Mouse (Mus musculus): Measurements from ENCODE around the gene Lrrc3c. TPM values are rescaled to one million over a fixed set of nuclear protein-coding genes. Genes with fewer than 3 reads are reported as not detected.
"Not testable (repeated sequence)": the region's sequence is repeated elsewhere in the genome, so short reads cannot be mapped to it uniquely, and the experiment has no call there.

Lrrc3c gene
- total RNA-seq, 2 experiments from 2014 or later: not detected

GRCm38 (mm10) chr11:98586087-98586891 is 11.8 kb upstream of the Lrrc3c start:
- DNase-seq: peak; percentile 69

- DNase-seq: peak; percentile 99
Observed at GRCm38 (mm10) chr11:98586892-98587563, 11.1 kb upstream of the Lrrc3c start, which contains the start of gene Ormdl3. Gene Ormdl3 (minus strand): TSS chr11:98587368.

GRCm38 (mm10) chr11:98587684-98588546 is 10.2 kb upstream of the Lrrc3c start:
- DNase-seq: peak; percentile 89

- peak; percentile 59 for DNase-seq
Observed at GRCm38 (mm10) chr11:98588833-98589281, 9.2 kb upstream of the Lrrc3c start.

- DNase-seq: no peak
Observed at GRCm38 (mm10) chr11:98589306-98589705, 8.8 kb upstream of the Lrrc3c start.

- no peak for DNase-seq
Observed at GRCm38 (mm10) chr11:98590548-98591445, 7.3 kb upstream of the Lrrc3c start.

- no peak for DNase-seq
Observed at GRCm38 (mm10) chr11:98595021-98595420, 3.1 kb upstream of the Lrrc3c start.

GRCm38 (mm10) chr11:98595473-98595872 is 2.6 kb upstream of the Lrrc3c start:
- DNase-seq: no peak

- DNase-seq: no peak
Observed at GRCm38 (mm10) chr11:98595955-98596354, 2.1 kb upstream of the Lrrc3c start.

- DNase-seq: peak; percentile 82
Observed at GRCm38 (mm10) chr11:98597363-98597762, 728 bp upstream of the Lrrc3c start.

GRCm38 (mm10) chr11:98598851-98599290 is 780 bp downstream of the Lrrc3c start:
- DNase-seq: no peak

GRCm38 (mm10) chr11:98599291-98599690 is 1.2 kb downstream of the Lrrc3c start:
- no peak for DNase-seq

GRCm38 (mm10) chr11:98602090-98602690 is 4.1 kb downstream of the Lrrc3c start:
- DNase-seq: no peak

- no peak for DNase-seq
Observed at GRCm38 (mm10) chr11:98603953-98604352, 5.9 kb downstream of the Lrrc3c start.

- DNase-seq: not testable (repeated sequence)
Observed at GRCm38 (mm10) chr11:98604911-98605310, 6.8 kb downstream of the Lrrc3c start.

- no peak for DNase-seq
Observed at GRCm38 (mm10) chr11:98606763-98607162, 8.7 kb downstream of the Lrrc3c start.

GRCm38 (mm10) chr11:98620791-98621190 is 22.7 kb downstream of the Lrrc3c start:
- no peak for DNase-seq

GRCm38 (mm10) chr11:98623981-98624380 is 25.9 kb downstream of the Lrrc3c start:
- not testable (repeated sequence) for DNase-seq

GRCm38 (mm10) chr11:98624381-98624780 is 26.3 kb downstream of the Lrrc3c start:
- not testable (repeated sequence) for DNase-seq

GRCm38 (mm10) chr11:98625611-98626410 is 27.7 kb downstream of the Lrrc3c start, which contains the start of the genes Gm12355 and Gsdma3:
Gene Gm12355 (minus strand): TSS chr11:98625661.
Gene Gsdma3 (plus strand): TSS chr11:98626360.
- DNase-seq: no peak
